Comparison of ENCODE assay signal across 20 mouse cellular contexts in the genomic region with DNA sequence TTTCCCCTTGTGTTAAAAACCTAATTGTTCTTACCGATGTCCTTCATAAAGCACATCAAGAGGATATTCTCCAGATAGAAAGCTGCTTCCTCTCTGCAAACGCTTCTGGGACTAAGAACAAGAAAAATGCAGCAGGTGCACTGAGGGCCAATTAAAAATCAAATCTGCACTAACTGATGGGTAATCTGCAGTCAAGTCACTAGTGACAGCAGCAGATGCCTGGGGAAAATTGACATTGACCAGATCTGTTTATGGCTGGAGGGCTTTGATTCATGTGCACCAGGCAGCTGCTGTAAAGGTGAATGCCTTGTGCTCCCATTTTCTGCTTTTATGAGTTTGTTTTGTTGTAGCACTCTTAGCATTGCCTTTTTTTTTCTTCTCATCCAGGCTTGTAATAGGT.
DNase-seq lines count a peak whose midpoint lies in the region; ATAC-seq and TF ChIP-seq lines count a peak whose summit lies in the region.
"Had no signal": no experiment of that assay in that cellular context is flagged by ENCODE, and none has a peak within 500 bp of the region (broad histone marks: within the 10 kb centered on the region; RNA-seq: fewer than 3 reads in every experiment).

No protein-coding gene starts in this region.

- DNase-seq in hindbrain, embryonic 11.5 days (ENCODE audit: low spot score): peak; percentile 18
- peak; percentile 25 for DNase-seq in hindbrain, postnatal 0 days (ENCODE audit: low spot score)
- no peak for DNase-seq in kidney, postnatal 4 days
- DNase-seq in cerebellum, adult 11-12 months: no peak
- DNase-seq: adrenal gland, adult 8-10 months; cerebellum, adult 11 months; cerebellum, postnatal 14 days; embryo, embryonic 11 days; kidney, adult 8-10 months; kidney, postnatal 25 days; left cerebral cortex, postnatal 4 days; liver; liver, postnatal 0 days; lung, postnatal 10 days; thymus, postnatal 36 days had no signal

- H3K9me3 ChIP-seq in hindbrain, embryonic 11.5 days (ENCODE audit: control insufficient read depth, low read length): no peaks in the 10 kb centered on the region
- H3K9me3 ChIP-seq in hindbrain, embryonic 16.5 days (ENCODE audit: control insufficient read depth, low read length): no peaks in the 10 kb centered on the region
- no peaks in the 10 kb centered on the region for H3K9me3 ChIP-seq in forebrain, embryonic 15.5 days
- H3K9me3 ChIP-seq in hindbrain, postnatal 0 days (ENCODE audit: low read length): no peaks in the 10 kb centered on the region
- H3K9me3 ChIP-seq in neural tube, embryonic 13.5 days: no peaks in the 10 kb centered on the region
- H3K9me3 ChIP-seq: embryonic facial prominence, embryonic 15.5 days; heart, embryonic 13.5 days had no signal

- no peak for TF ChIP-seq CTCF in hindbrain, postnatal 0 days (IDR thresholded peaks at IDR 0.05; ENCODE audit: low read depth)

- H3K27me3 ChIP-seq in hindbrain, embryonic 11.5 days (ENCODE audit: control insufficient read depth, insufficient read depth, low read length): no peaks in the 10 kb centered on the region
- no peaks in the 10 kb centered on the region for H3K27me3 ChIP-seq in hindbrain, embryonic 16.5 days (replicated peaks; ENCODE audit: control insufficient read depth, insufficient read depth, low read length)
- no peaks in the 10 kb centered on the region for H3K27me3 ChIP-seq in forebrain, embryonic 15.5 days
- no peaks in the 10 kb centered on the region for H3K27me3 ChIP-seq in hindbrain, postnatal 0 days (ENCODE audit: insufficient read depth, low read length)
- H3K27me3 ChIP-seq in neural tube, embryonic 13.5 days: no peaks in the 10 kb centered on the region
- H3K27me3 ChIP-seq: embryonic facial prominence, embryonic 15.5 days; heart, embryonic 13.5 days had no signal

- H3K36me3 ChIP-seq in hindbrain, embryonic 11.5 days (ENCODE audit: control insufficient read depth, insufficient read depth, low read length): no peaks in the 10 kb centered on the region
- H3K36me3 ChIP-seq in hindbrain, embryonic 16.5 days (ENCODE audit: control insufficient read depth, insufficient read depth, low read length): no peaks in the 10 kb centered on the region
- H3K36me3 ChIP-seq in forebrain, embryonic 15.5 days: no peaks in the 10 kb centered on the region
- no peaks in the 10 kb centered on the region for H3K36me3 ChIP-seq in hindbrain, postnatal 0 days (ENCODE audit: insufficient read depth, low read length)
- H3K36me3 ChIP-seq in neural tube, embryonic 13.5 days: no peaks in the 10 kb centered on the region
- H3K36me3 ChIP-seq: embryonic facial prominence, embryonic 15.5 days; heart, embryonic 13.5 days had no signal

- no peaks in the 10 kb centered on the region for H3K4me1 ChIP-seq in hindbrain, embryonic 11.5 days (replicated peaks; ENCODE audit: control insufficient read depth, insufficient read depth, low read length)
- H3K4me1 ChIP-seq in hindbrain, embryonic 16.5 days (ENCODE audit: control insufficient read depth, insufficient read depth, low read depth, low read length): no peaks in the 10 kb centered on the region
- H3K4me1 ChIP-seq in forebrain, embryonic 15.5 days: 0 out of 2 replicates have a peak, but pooled peaks cover 3% of the 10 kb centered on the region
- H3K4me1 ChIP-seq in hindbrain, postnatal 0 days (ENCODE audit: insufficient read depth, low read length): no peaks in the 10 kb centered on the region
- peaks cover 9% of the 10 kb centered on the region for H3K4me1 ChIP-seq in neural tube, embryonic 13.5 days (replicated peaks)
- H3K4me1 ChIP-seq: embryonic facial prominence, embryonic 15.5 days; heart, embryonic 13.5 days had no signal

- no peak overlapping the region for H3K4me2 ChIP-seq in hindbrain, embryonic 11.5 days (replicated peaks; ENCODE audit: low read depth, low read length)
- no peak overlapping the region for H3K4me2 ChIP-seq in hindbrain, embryonic 16.5 days (ENCODE audit: low read length)
- H3K4me2 ChIP-seq in forebrain, embryonic 15.5 days (replicated peaks): no peak overlapping the region
- no peak overlapping the region for H3K4me2 ChIP-seq in hindbrain, postnatal 0 days (ENCODE audit: low read depth, low read length)
- no peak overlapping the region for H3K4me2 ChIP-seq in neural tube, embryonic 13.5 days
- H3K4me2 ChIP-seq: embryonic facial prominence, embryonic 15.5 days; heart, embryonic 13.5 days had no signal

- no peak overlapping the region for H3K4me3 ChIP-seq in hindbrain, embryonic 11.5 days (ENCODE audit: low read depth, low read length)
- H3K4me3 ChIP-seq in hindbrain, embryonic 16.5 days (ENCODE audit: low read length): no peak overlapping the region
- H3K4me3 ChIP-seq in forebrain, embryonic 15.5 days: no peak overlapping the region
- H3K4me3 ChIP-seq in hindbrain, postnatal 0 days (ENCODE audit: low read length): no peak overlapping the region
- no peak overlapping the region for H3K4me3 ChIP-seq in neural tube, embryonic 13.5 days
- H3K4me3 ChIP-seq: embryonic facial prominence, embryonic 15.5 days; heart, embryonic 13.5 days had no signal

- H3K9ac ChIP-seq in hindbrain, embryonic 11.5 days (ENCODE audit: low read depth, low read length): no peak overlapping the region
- no peak overlapping the region for H3K9ac ChIP-seq in hindbrain, embryonic 16.5 days (ENCODE audit: low read depth, low read length)
- H3K9ac ChIP-seq in forebrain, embryonic 15.5 days (replicated peaks): no peak overlapping the region
- H3K9ac ChIP-seq in hindbrain, postnatal 0 days (replicated peaks; ENCODE audit: low read length): no peak overlapping the region
- H3K9ac ChIP-seq in neural tube, embryonic 13.5 days: no peak overlapping the region
- H3K9ac ChIP-seq: embryonic facial prominence, embryonic 15.5 days; heart, embryonic 13.5 days; liver, postnatal 0 days had no signal

- WGBS in hindbrain, embryonic 11.5 days: 63% methylated on average over 2 of the region's 2 CpGs
- WGBS in hindbrain, embryonic 16.5 days: 35% methylated on average over 2 of the region's 2 CpGs
- WGBS in forebrain, embryonic 15.5 days: 14% methylated on average over 2 of the region's 2 CpGs
- WGBS in hindbrain, postnatal 0 days: 39% methylated on average over 2 of the region's 2 CpGs
- 39% methylated on average over 2 of the region's 2 CpGs for WGBS in neural tube, embryonic 13.5 days

- ATAC-seq in hindbrain, embryonic 11.5 days (ENCODE audit: low FRiP score): peak; percentile 76
- no peak; the same call in 1 of the 2 replicates for ATAC-seq in hindbrain, embryonic 16.5 days
- ATAC-seq in forebrain, embryonic 15.5 days (replicated peaks): 0 out of 2 replicates have a peak, but pooled peaks have one; percentile 38
- ATAC-seq in hindbrain, postnatal 0 days: no peak; the same call in 1 of the 2 replicates
- ATAC-seq in neural tube, embryonic 13.5 days (ENCODE audit: low read depth): peak; percentile 40
- ATAC-seq: liver, postnatal 0 days had no signal

- no peak overlapping the region for H3K27ac ChIP-seq in hindbrain, embryonic 11.5 days (ENCODE audit: low read depth, low read length)
- H3K27ac ChIP-seq in hindbrain, embryonic 16.5 days (ENCODE audit: low read depth, low read length): no peak overlapping the region
- peak overlapping the region; percentile 31; the same call in 1 of the 2 replicates for H3K27ac ChIP-seq in forebrain, embryonic 15.5 days (replicated peaks)
- H3K27ac ChIP-seq in hindbrain, postnatal 0 days: no peak overlapping the region
- no peak overlapping the region for H3K27ac ChIP-seq in neural tube, embryonic 13.5 days (replicated peaks)
- H3K27ac ChIP-seq: embryonic facial prominence, embryonic 15.5 days; heart, embryonic 13.5 days had no signal

Comparison
In these comparisons a context has a peak if more than half of its experiments do, and no peak if none do; other contexts are left out.
1. ATAC-seq: peak in hindbrain, embryonic 11.5 days (single experiment), forebrain, embryonic 15.5 days (single experiment) and neural tube, embryonic 13.5 days (single experiment); none in hindbrain, embryonic 16.5 days (single experiment) and hindbrain, postnatal 0 days (single experiment).
2. DNase-seq: peak in hindbrain, embryonic 11.5 days (single experiment) and hindbrain, postnatal 0 days (single experiment); none in kidney, postnatal 4 days (0 of 2) and cerebellum, adult 11-12 months (single experiment).